Mouse (Mus musculus): Measurements from ENCODE around the gene Ntrk3. TPM values are rescaled to one million over a fixed set of nuclear protein-coding genes. Genes with fewer than 3 reads are reported as not detected.

Gene Ntrk3
- polyA plus RNA-seq, 1 experiment from 2014 or later, result 2.2 TPM

DNA sequence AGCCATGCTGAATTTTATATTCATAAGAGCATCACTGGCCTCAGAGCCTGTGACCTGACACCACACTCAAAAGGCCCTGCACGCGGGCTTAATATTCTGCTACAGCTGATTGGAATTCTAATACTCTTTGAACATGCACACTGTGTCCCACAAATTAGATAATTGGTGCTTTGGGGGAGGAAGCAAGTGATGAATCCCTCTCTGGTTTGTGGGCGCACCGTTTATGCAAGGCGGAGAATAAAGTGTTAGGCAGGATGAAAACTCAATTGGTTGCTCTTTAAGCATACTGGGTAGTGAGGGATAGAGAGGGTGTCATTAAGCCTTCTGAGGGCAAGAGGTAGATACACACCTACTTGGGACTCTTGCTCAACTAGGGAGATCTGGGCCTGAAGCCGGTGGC, 297.3 kb downstream of the Ntrk3 start:
- H3K36me3 ChIP-seq (replicated peaks; ENCODE audit: control insufficient read depth, insufficient read depth, low read depth, low read length), result no peaks in the 10 kb centered on the region
- ATAC-seq (replicated peaks; ENCODE audit: insufficient number of reproducible peaks, low FRiP score, low TSS enrichment, low read depth) (no peak), DNase-seq (ENCODE audit: low spot score) (no peak)
- H3K27ac ChIP-seq (replicated peaks; ENCODE audit: low read depth, low read length), result no peak overlapping the region
- H3K9me3 ChIP-seq (replicated peaks; ENCODE audit: control insufficient read depth, low read length), result no peaks in the 10 kb centered on the region
- 85% methylated on average over 6 of the region's 6 CpGs for WGBS
- no peak overlapping the region for H3K4me2 ChIP-seq (ENCODE audit: low read depth, low read length)
- H3K4me1 ChIP-seq (ENCODE audit: control insufficient read depth, insufficient read depth, low read length), result no peaks in the 10 kb centered on the region
- no peak overlapping the region for H3K9ac ChIP-seq (replicated peaks; ENCODE audit: low read length)
- H3K4me3 ChIP-seq (ENCODE audit: low read depth, low read length), result no peak overlapping the region
- no peaks in the 10 kb centered on the region for H3K27me3 ChIP-seq (ENCODE audit: control insufficient read depth, insufficient read depth, low read length)

DNA sequence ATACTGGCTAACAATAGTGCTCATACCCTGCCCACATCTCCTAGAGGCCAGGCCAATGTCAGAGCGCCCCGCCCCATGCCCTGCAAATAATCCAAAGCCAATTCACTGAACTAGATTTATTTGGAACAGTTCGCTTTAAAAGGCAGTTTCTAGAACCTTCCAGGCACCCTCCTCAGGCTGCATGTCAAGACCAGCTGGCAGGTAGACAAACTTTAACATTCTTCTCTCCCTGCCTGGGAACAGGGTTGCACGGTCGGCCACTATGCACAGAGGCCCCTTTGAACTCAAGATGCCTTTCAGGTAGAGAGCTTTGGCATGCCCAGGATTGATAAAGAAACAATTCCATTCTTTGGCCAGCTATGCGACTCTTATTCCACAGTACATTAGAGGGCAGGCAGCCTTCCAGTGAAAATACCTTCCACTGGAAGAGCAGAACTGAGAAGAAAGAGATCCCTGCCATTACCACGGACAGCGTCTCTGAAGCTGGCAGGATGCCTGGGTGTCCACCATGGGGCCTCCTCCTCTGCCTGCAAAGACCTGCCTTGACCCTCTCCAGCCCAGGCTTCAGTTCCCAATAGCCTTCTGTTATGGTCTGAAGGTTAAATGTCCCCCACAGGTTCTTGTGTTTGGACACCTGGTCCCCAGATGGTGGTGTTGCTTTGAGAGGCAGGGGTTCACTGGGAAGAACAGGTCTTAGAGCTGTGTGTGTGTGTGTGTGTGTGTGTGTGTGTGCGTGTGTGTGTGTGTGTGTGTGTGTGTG, 298.3 kb downstream of the Ntrk3 start:
- no peak overlapping the region for H3K4me3 ChIP-seq (ENCODE audit: low read depth, low read length)
- DNase-seq (ENCODE audit: low spot score), result no peak
- H3K4me1 ChIP-seq (ENCODE audit: control insufficient read depth, insufficient read depth, low read length), result no peaks in the 10 kb centered on the region
- WGBS, result 81% methylated on average over 9 of the region's 9 CpGs
- H3K4me2 ChIP-seq (ENCODE audit: low read depth, low read length), result no peak overlapping the region
- H3K27me3 ChIP-seq (ENCODE audit: control insufficient read depth, insufficient read depth, low read length), result no peaks in the 10 kb centered on the region
- ATAC-seq (replicated peaks; ENCODE audit: insufficient number of reproducible peaks, low FRiP score, low TSS enrichment, low read depth), result no peak
- H3K9ac ChIP-seq (replicated peaks; ENCODE audit: low read length), result no peak overlapping the region
- H3K36me3 ChIP-seq (replicated peaks; ENCODE audit: control insufficient read depth, insufficient read depth, low read depth, low read length), result no peaks in the 10 kb centered on the region
- H3K9me3 ChIP-seq (replicated peaks; ENCODE audit: control insufficient read depth, low read length), result no peaks in the 10 kb centered on the region
- H3K27ac ChIP-seq (replicated peaks; ENCODE audit: low read depth, low read length), result no peak overlapping the region

DNA sequence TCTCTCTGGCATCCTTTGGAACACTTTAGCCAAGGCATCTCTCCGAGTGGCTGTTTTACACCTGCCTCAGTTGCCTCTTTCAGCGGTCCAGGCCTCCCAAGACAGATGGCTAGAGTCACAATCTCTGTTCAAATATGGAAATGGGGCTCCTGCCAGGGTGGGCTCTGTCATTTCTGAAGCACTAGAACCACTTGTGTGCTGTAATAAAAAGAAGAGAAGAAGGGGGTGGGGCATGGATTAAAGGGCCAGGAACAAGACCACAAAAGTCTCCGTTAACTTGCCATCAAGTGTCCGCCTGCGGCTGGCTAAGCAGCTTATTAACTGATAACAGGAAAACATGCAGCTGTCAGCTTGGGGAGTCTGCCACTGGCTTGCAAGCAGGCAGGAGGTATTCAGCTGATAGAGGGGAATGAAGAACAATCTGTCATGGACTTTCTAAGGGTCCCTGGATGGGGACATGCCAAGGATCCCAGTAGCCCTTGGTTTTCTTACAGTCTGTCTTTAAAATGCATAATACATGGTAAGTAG, 304.1 kb downstream of the Ntrk3 start:
- DNase-seq (ENCODE audit: low spot score) (no peak), ATAC-seq (replicated peaks; ENCODE audit: insufficient number of reproducible peaks, low FRiP score, low TSS enrichment, low read depth) (no peak)

DNA sequence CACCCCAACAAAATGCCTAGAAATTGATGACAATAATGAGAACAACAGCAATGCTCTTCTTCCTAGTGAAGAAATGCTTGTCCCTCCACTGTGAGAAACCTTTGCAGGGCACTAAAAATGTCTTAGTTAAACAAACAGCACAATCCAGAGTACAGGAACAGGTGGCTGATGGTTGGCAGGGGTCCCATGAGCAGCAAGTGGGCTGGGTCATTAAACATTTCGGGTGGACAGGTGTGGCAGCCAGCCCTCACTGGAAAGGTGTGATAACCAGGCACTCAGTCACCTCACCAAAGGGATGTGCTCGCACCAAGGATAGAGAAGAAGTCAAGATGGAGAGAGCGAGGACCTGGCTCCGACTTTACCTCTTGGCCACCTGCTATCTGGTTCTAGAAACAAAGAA, 306.2 kb downstream of the Ntrk3 start:
- no peak overlapping the region for H3K9ac ChIP-seq (replicated peaks; ENCODE audit: low read length)
- H3K4me2 ChIP-seq (ENCODE audit: low read depth, low read length), result no peak overlapping the region
- H3K27me3 ChIP-seq (ENCODE audit: control insufficient read depth, insufficient read depth, low read length), result no peaks in the 10 kb centered on the region
- ATAC-seq (replicated peaks; ENCODE audit: insufficient number of reproducible peaks, low FRiP score, low TSS enrichment, low read depth), result no peak
- 85% methylated on average over 4 of the region's 4 CpGs for WGBS
- no peaks in the 10 kb centered on the region for H3K36me3 ChIP-seq (replicated peaks; ENCODE audit: control insufficient read depth, insufficient read depth, low read depth, low read length)
- H3K27ac ChIP-seq (replicated peaks; ENCODE audit: low read depth, low read length), result no peak overlapping the region
- H3K9me3 ChIP-seq (replicated peaks; ENCODE audit: control insufficient read depth, low read length), result no peaks in the 10 kb centered on the region
- H3K4me3 ChIP-seq (ENCODE audit: low read depth, low read length), result no peak overlapping the region
- DNase-seq (ENCODE audit: low spot score), result no peak
- H3K4me1 ChIP-seq (ENCODE audit: control insufficient read depth, insufficient read depth, low read length), result no peaks in the 10 kb centered on the region

More for the DNA sequence above, 304.1 kb downstream of the Ntrk3 start:
- Histone ChIP-seq H3K27me3 (ENCODE audit: control insufficient read depth, insufficient read depth, low read length) (no peaks in the 10 kb centered on the region), H3K4me1 (ENCODE audit: control insufficient read depth, insufficient read depth, low read length) (no peaks in the 10 kb centered on the region), H3K4me3 (ENCODE audit: low read depth, low read length) (no peak overlapping the region), H3K4me2 (ENCODE audit: low read depth, low read length) (no peak overlapping the region), H3K9ac (replicated peaks; ENCODE audit: low read length) (no peak overlapping the region), H3K9me3 (replicated peaks; ENCODE audit: control insufficient read depth, low read length) (no peaks in the 10 kb centered on the region), H3K36me3 (replicated peaks; ENCODE audit: control insufficient read depth, insufficient read depth, low read depth, low read length) (no peaks in the 10 kb centered on the region), H3K27ac (replicated peaks; ENCODE audit: low read depth, low read length) (no peak overlapping the region)
- 71% methylated on average over 5 of the region's 5 CpGs for WGBS

DNA sequence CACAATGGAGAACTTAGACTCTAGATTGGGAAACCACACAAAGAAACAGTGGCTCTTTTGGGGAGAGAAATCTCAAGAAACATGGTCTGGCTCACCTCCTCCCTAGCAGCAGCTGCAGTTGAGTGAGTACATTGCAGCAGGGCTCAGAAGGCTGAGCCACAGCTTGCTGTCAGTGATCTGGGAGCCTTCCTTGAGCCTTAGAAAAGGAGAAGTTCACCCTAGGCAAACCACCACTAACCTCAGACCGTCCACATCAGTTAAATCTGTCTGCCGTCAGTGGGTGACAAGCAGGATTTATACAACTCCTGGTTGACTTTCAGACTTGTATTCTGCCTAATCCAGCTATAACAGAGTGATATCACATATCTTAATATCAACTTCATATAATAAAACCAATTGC, 325.6 kb downstream of the Ntrk3 start:
- Histone ChIP-seq H3K4me2 (ENCODE audit: low read depth, low read length) (no peak overlapping the region), H3K27ac (replicated peaks; ENCODE audit: low read depth, low read length) (no peak overlapping the region), H3K4me1 (ENCODE audit: control insufficient read depth, insufficient read depth, low read length) (no peaks in the 10 kb centered on the region), H3K36me3 (replicated peaks; ENCODE audit: control insufficient read depth, insufficient read depth, low read depth, low read length) (no peaks in the 10 kb centered on the region), H3K4me3 (ENCODE audit: low read depth, low read length) (no peak overlapping the region), H3K27me3 (ENCODE audit: control insufficient read depth, insufficient read depth, low read length) (no peaks in the 10 kb centered on the region), H3K9me3 (replicated peaks; ENCODE audit: control insufficient read depth, low read length) (no peaks in the 10 kb centered on the region), H3K9ac (replicated peaks; ENCODE audit: low read length) (no peak overlapping the region)
- ATAC-seq (replicated peaks; ENCODE audit: insufficient number of reproducible peaks, low FRiP score, low TSS enrichment, low read depth), result no peak
- 90% methylated on average over 2 of the region's 2 CpGs for WGBS
- DNase-seq (ENCODE audit: low spot score), result no peak

DNA sequence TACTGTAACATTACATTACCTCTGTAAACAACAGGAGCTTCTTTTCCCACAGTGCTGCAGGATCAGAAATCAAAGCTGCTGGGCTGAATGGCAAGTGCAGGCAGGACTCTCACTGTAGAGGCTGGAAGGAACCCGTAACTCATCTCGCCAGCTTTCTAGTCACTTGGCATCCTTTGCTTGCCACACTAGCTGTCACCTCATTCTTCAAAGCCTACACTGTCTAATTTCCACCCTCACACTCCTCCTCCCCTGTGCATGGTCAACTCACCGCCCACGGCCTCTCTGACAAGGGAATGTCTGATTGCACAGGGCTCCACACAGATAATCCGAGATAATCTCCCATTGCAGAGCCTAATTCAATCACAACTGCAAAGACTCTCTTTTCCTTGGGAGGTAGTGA, 327.8 kb downstream of the Ntrk3 start:
- Histone ChIP-seq H3K9ac (replicated peaks; ENCODE audit: low read length) (no peak overlapping the region), H3K36me3 (replicated peaks; ENCODE audit: control insufficient read depth, insufficient read depth, low read depth, low read length) (no peaks in the 10 kb centered on the region), H3K9me3 (replicated peaks; ENCODE audit: control insufficient read depth, low read length) (no peaks in the 10 kb centered on the region), H3K4me1 (ENCODE audit: control insufficient read depth, insufficient read depth, low read length) (no peaks in the 10 kb centered on the region), H3K4me3 (ENCODE audit: low read depth, low read length) (no peak overlapping the region), H3K27ac (replicated peaks; ENCODE audit: low read depth, low read length) (no peak overlapping the region), H3K27me3 (ENCODE audit: control insufficient read depth, insufficient read depth, low read length) (no peaks in the 10 kb centered on the region), H3K4me2 (ENCODE audit: low read depth, low read length) (no peak overlapping the region)
- no peak for ATAC-seq (replicated peaks; ENCODE audit: insufficient number of reproducible peaks, low FRiP score, low TSS enrichment, low read depth)
- DNase-seq (ENCODE audit: low spot score), result no peak
- WGBS, result 81% methylated on average over 5 of the region's 5 CpGs

DNA sequence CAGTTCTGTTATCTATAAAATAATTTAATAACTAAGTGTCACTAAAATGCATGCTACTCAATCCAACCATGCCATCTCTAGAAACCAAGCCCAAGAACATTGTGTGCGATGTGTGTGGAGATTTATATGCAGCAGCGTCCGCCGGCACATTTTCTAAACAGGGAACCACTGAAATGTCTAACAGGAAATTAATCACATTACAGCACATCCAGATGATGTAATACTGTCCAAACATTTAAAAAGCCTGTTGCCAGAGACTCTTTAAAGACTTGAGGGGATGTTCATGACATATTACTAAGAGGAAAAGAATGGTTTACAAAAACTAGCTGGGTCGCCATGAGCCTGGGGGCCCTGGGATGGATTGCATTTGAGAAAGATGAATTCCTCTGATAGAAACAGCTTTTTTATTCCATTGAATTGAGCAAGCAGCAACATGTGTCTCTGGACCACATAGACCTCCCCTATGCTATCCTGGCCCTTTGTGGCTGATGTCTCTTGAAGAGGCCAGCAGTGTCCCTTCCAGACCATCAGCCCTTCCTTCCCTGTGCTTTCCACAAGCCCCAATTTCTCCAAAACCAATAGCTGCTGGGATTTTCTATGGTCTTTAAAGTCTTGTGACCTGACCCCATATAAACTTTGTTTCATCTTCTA, 331.0 kb downstream of the Ntrk3 start:
- no peaks in the 10 kb centered on the region for H3K27me3 ChIP-seq (ENCODE audit: control insufficient read depth, insufficient read depth, low read length)
- no peaks in the 10 kb centered on the region for H3K9me3 ChIP-seq (replicated peaks; ENCODE audit: control insufficient read depth, low read length)
- no peak for ATAC-seq (replicated peaks; ENCODE audit: insufficient number of reproducible peaks, low FRiP score, low TSS enrichment, low read depth)
- no peak overlapping the region for H3K4me2 ChIP-seq (ENCODE audit: low read depth, low read length)
- H3K4me1 ChIP-seq (ENCODE audit: control insufficient read depth, insufficient read depth, low read length), result no peaks in the 10 kb centered on the region
- no peak overlapping the region for H3K27ac ChIP-seq (replicated peaks; ENCODE audit: low read depth, low read length)
- no peak overlapping the region for H3K4me3 ChIP-seq (ENCODE audit: low read depth, low read length)
- WGBS, result 90% methylated on average over 5 of the region's 5 CpGs
- no peaks in the 10 kb centered on the region for H3K36me3 ChIP-seq (replicated peaks; ENCODE audit: control insufficient read depth, insufficient read depth, low read depth, low read length)
- H3K9ac ChIP-seq (replicated peaks; ENCODE audit: low read length), result no peak overlapping the region
- no peak for DNase-seq (ENCODE audit: low spot score)

DNA sequence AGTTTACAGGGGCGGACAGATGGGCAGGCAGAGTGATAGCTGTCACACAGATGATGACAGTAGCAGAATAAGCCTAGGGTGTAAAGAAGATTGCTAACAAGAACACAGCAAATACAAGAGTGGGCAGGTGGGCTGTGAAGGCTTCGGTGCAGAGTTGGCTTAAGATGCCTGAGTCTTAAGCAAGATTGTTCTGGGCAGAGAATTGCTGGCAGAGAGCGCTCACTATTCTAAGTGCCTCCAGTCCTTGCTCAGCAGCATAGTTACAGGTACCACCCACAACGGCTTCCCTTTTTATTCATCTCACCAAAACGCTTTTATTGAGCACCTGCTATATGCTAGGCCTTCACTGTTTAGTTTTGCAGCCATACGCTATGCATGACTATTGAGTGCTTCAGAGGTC, 333.3 kb downstream of the Ntrk3 start:
- Histone ChIP-seq H3K4me2 (ENCODE audit: low read depth, low read length) (no peak overlapping the region), H3K4me1 (ENCODE audit: control insufficient read depth, insufficient read depth, low read length) (no peaks in the 10 kb centered on the region), H3K9me3 (replicated peaks; ENCODE audit: control insufficient read depth, low read length) (no peaks in the 10 kb centered on the region), H3K9ac (replicated peaks; ENCODE audit: low read length) (no peak overlapping the region), H3K27me3 (ENCODE audit: control insufficient read depth, insufficient read depth, low read length) (no peaks in the 10 kb centered on the region), H3K27ac (replicated peaks; ENCODE audit: low read depth, low read length) (no peak overlapping the region), H3K4me3 (ENCODE audit: low read depth, low read length) (no peak overlapping the region), H3K36me3 (replicated peaks; ENCODE audit: control insufficient read depth, insufficient read depth, low read depth, low read length) (no peaks in the 10 kb centered on the region)
- no peak for ATAC-seq (replicated peaks; ENCODE audit: insufficient number of reproducible peaks, low FRiP score, low TSS enrichment, low read depth)
- WGBS, result 90% methylated on average over 6 of the region's 6 CpGs
- DNase-seq (ENCODE audit: low spot score), result no peak

All from embryonic facial prominence, embryonic 11.5 days (tissue).